Mouse (Mus musculus): ENCODE results near the gene Sult5a1.

Gene Sult5a1

GRCm38 (mm10) chr8:123157888-123158465 lies at the start of gene Sult5a1:
Gene Sult5a1 (minus strand): TSS chr8:123158315.
- TF ChIP-seq GATA4 (IDR thresholded peaks at IDR 0.05; ENCODE audit: insufficient replicate concordance, low read length), result no peak

DNA sequence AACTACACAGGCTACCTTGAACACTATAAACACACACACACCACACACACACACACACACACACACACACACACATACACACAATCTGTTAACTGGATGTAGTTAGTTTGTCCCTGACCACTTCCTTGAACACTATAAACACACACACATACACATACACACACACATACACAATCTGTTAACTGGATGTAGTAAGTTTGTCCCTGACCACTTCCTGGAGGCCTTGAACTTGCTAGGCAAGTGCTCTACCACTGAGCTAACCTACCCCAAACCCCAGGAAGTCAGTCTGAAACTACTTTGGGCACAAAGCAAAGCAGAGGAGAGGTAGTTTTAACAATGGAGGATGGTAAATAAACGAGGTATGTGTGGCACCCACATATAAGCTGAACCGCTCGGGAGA lies 45.5 kb upstream of the Sult5a1 start:
- no peak for TF ChIP-seq GATA4 (IDR thresholded peaks at IDR 0.05; ENCODE audit: insufficient replicate concordance, low read length)

DNA sequence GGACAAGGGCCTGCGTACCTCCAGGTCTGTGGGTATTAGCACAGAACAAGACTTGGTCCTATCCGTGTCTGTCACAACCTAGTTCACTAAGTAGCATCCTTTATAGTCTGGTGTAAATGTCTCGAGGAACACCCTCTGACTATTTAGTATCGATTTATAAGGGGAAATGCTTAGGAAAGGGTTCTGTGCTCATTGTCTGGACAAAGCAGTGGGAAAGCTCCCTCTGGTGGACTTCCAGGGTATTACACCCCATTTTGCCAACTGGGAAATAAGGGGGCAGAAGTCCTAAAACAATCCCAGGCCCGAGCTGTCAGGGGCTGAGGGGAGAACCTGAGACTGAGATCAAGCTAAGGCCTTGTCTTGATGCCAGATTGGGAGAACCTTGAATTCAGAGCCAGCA lies 44.2 kb upstream of the Sult5a1 start:
- TF ChIP-seq GATA4 (IDR thresholded peaks at IDR 0.05; ENCODE audit: insufficient replicate concordance, low read length), result no peak

GRCm38 (mm10) chr8:123199864-123200263 lies 41.7 kb upstream of the Sult5a1 start:
- TF ChIP-seq GATA4 (IDR thresholded peaks at IDR 0.05; ENCODE audit: insufficient replicate concordance, low read length), result no peak

GRCm38 (mm10) chr8:123193771-123194170 lies 35.7 kb upstream of the Sult5a1 start:
- no peak for TF ChIP-seq GATA4 (IDR thresholded peaks at IDR 0.05; ENCODE audit: insufficient replicate concordance, low read length)

GRCm38 (mm10) chr8:123191908-123192307 lies 33.8 kb upstream of the Sult5a1 start:
- no peak for TF ChIP-seq GATA4 (IDR thresholded peaks at IDR 0.05; ENCODE audit: insufficient replicate concordance, low read length)

DNA sequence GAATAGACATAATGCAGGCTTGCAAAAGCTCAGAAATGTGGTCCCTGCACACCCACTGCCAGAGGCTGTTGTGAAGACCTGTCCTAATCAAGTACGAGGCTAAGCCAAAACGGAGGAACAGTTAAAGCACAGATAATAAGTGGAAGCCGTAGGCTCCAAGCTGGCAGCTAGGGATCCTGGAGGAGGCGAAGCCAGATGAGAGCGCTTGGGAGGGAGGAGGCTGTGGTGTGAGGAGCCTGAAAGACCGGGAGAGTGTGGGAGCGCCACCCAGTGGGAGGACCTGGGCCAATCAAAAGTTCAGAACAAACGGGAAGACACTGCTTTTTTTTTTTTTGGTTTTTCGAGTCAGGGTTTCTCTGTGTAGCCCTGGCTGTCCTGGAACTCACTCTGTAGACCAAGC lies 32.6 kb upstream of the Sult5a1 start:
- no peak for TF ChIP-seq GATA4 (IDR thresholded peaks at IDR 0.05; ENCODE audit: insufficient replicate concordance, low read length)

DNA sequence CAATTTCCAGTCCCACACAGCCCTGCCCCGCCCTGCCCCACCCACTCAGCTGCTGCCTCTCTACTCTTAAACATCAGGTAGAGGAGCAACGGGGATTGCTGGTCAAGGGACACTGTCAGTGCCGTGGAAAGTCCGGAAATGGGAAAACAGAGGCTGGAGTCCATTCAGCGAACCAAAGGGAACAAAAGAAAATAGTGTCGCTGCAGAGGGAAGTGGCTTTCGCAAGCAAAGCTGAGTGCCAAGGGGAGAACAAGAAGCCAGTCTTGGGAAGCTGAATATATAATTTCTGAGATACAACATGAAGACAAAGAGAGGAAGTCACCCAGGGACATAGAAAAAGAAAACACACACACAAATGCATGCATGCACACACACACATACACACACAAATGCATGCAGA lies 30.7 kb upstream of the Sult5a1 start:
- TF ChIP-seq GATA4 (IDR thresholded peaks at IDR 0.05; ENCODE audit: insufficient replicate concordance, low read length), result no peak

DNA sequence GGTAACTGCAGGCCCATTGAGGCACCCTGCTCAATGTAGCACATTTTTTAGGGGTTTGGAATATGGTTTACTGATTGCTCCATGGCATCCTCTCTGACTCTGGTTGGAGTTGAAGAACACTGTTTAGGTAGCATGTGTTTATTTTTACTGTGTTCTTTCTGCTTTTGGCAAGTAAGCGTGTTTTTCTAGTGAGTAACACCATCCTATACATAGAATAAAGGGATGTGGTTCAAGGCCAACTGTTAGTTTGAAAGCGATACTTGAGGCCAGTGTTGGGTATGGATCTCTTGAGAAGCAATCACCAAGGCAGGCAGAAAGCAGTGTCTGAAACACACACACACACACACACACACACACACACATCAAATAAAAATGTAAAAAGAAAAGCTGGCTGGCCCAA lies 29.9 kb upstream of the Sult5a1 start:
- TF ChIP-seq GATA4 (IDR thresholded peaks at IDR 0.05; ENCODE audit: insufficient replicate concordance, low read length), result no peak

DNA sequence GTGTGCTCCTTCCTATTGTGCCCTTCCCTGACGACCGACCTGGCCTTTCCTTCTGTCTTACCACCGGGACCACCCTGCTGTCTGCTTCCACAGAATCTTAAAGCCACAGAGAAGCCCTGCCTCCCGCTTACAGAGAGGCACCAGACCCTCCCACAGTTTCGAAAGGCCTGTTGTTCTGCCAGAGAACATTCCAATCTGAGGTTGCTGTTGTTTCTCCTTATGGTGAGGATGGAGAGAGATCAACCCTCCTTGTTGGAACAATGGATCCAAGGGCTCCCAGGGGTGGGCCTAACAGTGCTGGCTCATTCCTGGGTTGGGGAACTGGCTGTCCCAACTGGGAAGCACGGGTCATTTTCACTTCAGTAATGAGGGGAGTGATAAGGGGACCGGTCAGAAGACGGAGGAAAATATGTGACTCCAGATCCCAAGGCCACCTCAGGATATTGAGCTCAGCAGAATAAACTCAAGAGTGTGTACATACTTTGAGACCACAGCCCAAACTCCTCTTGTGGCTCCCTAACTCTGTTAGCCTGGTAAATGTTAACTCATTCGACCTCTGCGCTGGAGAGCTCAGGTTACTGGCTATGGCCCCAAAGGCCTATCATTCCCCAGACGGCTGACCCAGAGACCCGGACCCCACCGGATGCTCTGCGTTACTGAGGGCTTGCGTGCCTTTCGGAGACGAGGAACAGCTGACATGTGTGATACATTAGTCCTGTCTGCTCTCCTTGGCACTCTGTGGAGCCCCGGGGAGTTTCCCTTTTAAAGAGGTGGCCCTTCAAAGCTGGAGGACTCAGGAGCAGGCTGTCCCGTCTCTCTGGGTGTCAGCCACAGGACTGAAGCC lies 27.7 kb upstream of the Sult5a1 start, which contains the start of gene Dpep1:
Gene Dpep1, plus strand, starts transcription at position 677 of the 844 bp plus-strand sequence.
- TF ChIP-seq GATA4 (IDR thresholded peaks at IDR 0.05; ENCODE audit: insufficient replicate concordance, low read length), result no peak

DNA sequence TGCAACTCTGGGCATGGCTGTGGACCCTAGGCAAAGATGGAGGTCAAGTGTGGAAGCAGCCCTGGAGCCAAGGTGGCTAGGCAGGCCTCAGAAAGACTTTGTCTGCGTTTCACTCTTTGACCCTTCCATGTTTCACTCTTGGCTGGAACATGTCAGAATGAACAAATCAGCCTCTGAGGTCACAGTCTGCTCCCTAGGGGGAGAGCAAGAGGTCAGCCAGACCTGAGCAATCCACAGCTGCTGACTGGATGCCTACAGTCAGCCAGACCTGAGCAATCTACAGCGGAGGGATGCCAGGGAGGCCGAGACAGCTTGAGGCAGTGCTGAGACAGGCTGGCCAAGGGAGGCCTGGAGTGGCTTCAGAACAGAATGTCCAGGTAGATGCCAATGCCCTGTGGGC lies 23.3 kb upstream of the Sult5a1 start:
- TF ChIP-seq GATA4 (IDR thresholded peaks at IDR 0.05; ENCODE audit: insufficient replicate concordance, low read length), result no peak

DNA sequence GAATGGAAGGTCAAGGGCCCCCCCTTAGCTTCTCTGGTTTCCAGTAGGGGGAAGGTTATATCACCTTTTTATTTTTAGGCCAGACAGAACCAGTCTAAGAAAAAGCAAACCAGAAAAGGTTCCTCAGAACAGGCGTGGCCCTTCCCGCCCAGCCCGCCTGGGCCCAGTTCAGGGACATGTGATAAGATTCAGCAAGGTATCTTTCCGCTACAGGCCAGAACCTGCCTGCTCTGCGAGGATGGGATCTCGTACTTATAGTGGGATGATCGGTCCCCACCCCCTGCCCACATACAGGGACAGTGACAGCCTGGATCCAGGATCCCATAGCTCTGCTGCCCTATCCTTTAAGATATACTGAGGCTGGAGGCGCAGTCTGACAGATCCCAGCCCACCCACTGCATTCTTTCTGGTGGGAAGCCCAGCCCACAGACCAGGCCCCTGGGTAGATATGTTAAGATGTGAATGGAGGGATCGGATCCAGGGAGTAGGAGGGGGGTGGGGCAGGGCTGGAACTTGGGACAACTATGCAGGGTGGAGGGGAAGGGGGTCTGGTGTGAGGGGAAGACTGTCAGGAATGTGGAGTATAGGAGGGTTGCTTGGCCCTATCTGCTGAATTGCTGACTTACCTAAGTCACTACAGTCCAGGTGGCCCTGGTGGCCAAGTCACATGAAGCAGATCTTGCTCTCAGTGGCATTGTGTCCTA lies 1.9 kb downstream of the Sult5a1 start:
- no peak for TF ChIP-seq GATA4 (IDR thresholded peaks at IDR 0.05; ENCODE audit: insufficient replicate concordance, low read length)

- TF ChIP-seq GATA4 (IDR thresholded peaks at IDR 0.05; ENCODE audit: insufficient replicate concordance, low read length), result no peak
Measured at GRCm38 (mm10) chr8:123155177-123155576, 2.9 kb downstream of the Sult5a1 start.

DNA sequence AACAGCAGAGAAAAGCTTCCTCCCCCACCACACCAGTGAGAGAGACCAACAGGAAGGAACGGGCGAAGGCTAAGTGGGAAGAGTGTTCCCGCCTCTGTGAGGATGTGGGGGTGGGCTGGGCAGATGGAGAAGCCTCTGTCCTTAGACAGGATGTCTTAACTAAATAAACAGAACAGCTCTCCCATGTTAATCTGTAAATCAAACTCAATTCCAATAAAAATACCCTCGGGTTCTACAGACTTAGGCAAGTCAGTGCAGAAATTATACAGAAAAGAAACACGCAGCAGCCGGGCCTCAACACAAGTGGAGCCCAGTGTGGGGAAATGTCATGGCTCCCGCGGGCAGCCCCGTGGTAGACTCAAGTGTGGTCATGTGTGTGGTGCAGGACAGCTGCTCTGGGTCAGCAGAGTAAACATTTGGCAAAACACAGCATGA lies 7.4 kb downstream of the Sult5a1 start:
- no peak for TF ChIP-seq GATA4 (IDR thresholded peaks at IDR 0.05; ENCODE audit: insufficient replicate concordance, low read length)

GRCm38 (mm10) chr8:123146390-123146789 lies 11.7 kb downstream of the Sult5a1 start:
- TF ChIP-seq GATA4 (IDR thresholded peaks at IDR 0.05; ENCODE audit: insufficient replicate concordance, low read length), result no peak

GRCm38 (mm10) chr8:123145279-123145678 lies 12.8 kb downstream of the Sult5a1 start:
- TF ChIP-seq GATA4 (IDR thresholded peaks at IDR 0.05; ENCODE audit: insufficient replicate concordance, low read length), result no peak

All from liver, adult (tissue).